In the genomic region with DNA sequence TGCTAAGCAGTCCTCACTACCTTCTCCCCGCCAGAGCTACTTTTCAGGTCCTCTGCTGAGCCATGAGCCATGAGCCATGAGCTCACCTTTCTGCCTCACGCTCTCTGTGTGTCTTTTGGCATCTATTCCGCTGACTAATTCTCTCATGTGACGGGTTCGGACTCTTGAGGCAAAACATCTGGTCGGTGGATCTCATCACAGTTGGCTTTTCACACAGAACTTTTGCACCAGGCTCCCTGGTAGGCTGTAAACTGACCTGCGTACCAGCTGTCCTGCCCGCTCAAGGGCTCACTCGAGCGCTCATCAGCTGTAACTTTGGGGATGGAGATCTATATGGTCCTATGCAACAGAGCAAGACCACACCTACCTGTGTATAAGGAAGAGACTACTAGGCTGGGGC, we compare ENCODE assay signal across 9 mouse cellular contexts. TPM values are rescaled to one million over a fixed set of nuclear protein-coding genes. Genes with fewer than 3 reads are reported as not detected.
DNase-seq lines count a peak whose midpoint lies in the region; ATAC-seq lines count a peak whose summit lies in the region.
"Had no signal": no experiment of that assay in that cellular context is flagged by ENCODE, and none has a peak within 500 bp of the region (broad histone marks: within the 10 kb centered on the region; RNA-seq: fewer than 3 reads in every experiment).

No protein-coding gene starts in this region.

- H3K36me3 ChIP-seq in heart, embryonic 14.5 days (ENCODE audit: control insufficient read depth, insufficient read depth, low read length) = no peaks in the 10 kb centered on the region
- no peaks in the 10 kb centered on the region for H3K36me3 ChIP-seq in liver, embryonic 11.5 days (ENCODE audit: control insufficient read depth, insufficient read depth, low read length)

- H3K4me1 ChIP-seq in heart, embryonic 14.5 days (ENCODE audit: control insufficient read depth in 2 of 2, insufficient read depth in 2 of 2, low read length in 2 of 2) = peaks cover 11 to 28% of the 10 kb centered on the region in 2 experiments
- no peaks in the 10 kb centered on the region; the same call in none of the 2 replicates for H3K4me1 ChIP-seq in liver, embryonic 11.5 days (replicated peaks; ENCODE audit: control insufficient read depth, insufficient read depth, low read length)
- H3K4me1 ChIP-seq: megakaryocyte, embryonic 14.5 days had no signal

- peak; percentile 56; the same call in 1 of the 2 replicates for ATAC-seq in heart, embryonic 14.5 days (ENCODE audit: insufficient number of reproducible peaks, insufficient read depth, low FRiP score, low read depth)
- ATAC-seq in frontal cortex, adult (ENCODE audit: low TSS enrichment) = no peak
- ATAC-seq in megakaryocyte, adult 5-6 weeks (ENCODE audit: poor library complexity, severe bottlenecking) = no peak
- ATAC-seq in liver, embryonic 11.5 days (replicated peaks; ENCODE audit: low FRiP score) = no peak

- peak overlapping the region; percentile 33 to 46; a peak in 1 of 4 replicates for H3K27ac ChIP-seq in heart, embryonic 14.5 days (replicated peaks in 1 of 2; ENCODE audit: control insufficient read depth in 1 of 2, insufficient read depth in 1 of 2, low read depth in 2 of 2, low read length in 2 of 2)
- no peak overlapping the region for H3K27ac ChIP-seq in liver, embryonic 11.5 days (ENCODE audit: low read depth, low read length)

- DNase-seq in urinary bladder, postnatal 36 days (ENCODE audit: low spot score in 2 of 2) = peak; percentile 65 to 66
- DNase-seq in urinary bladder, adult 2 months (ENCODE audit: low spot score) = no peak
- peak; percentile 57 to 71 for DNase-seq in kidney, postnatal 4 days
- no peak for DNase-seq in urinary bladder, postnatal 25 days (ENCODE audit: low spot score)
- no peak for DNase-seq in liver, embryonic 11.5 days (ENCODE audit: low spot score)

- H3K4me3 ChIP-seq in heart, embryonic 14.5 days (ENCODE audit: control insufficient read depth in 1 of 2, insufficient read depth in 1 of 2, low read depth in 1 of 2, low read length in 2 of 2) = no peak overlapping the region
- H3K4me3 ChIP-seq in liver, embryonic 11.5 days (ENCODE audit: low read depth, low read length) = no peak overlapping the region
- H3K4me3 ChIP-seq: megakaryocyte, embryonic 14.5 days had no signal

- no peaks in the 10 kb centered on the region for H3K27me3 ChIP-seq in heart, embryonic 14.5 days (ENCODE audit: control insufficient read depth, insufficient read depth, low read length)
- H3K27me3 ChIP-seq in liver, embryonic 11.5 days (replicated peaks; ENCODE audit: control insufficient read depth, insufficient read depth, low read length) = no peaks in the 10 kb centered on the region

- 46% methylated on average over 10 of the region's 10 CpGs for WGBS in heart, embryonic 14.5 days
- WGBS in liver, embryonic 11.5 days = 49% methylated on average over 10 of the region's 10 CpGs

- peak overlapping the region; percentile 39 for H3K4me2 ChIP-seq in heart, embryonic 14.5 days (ENCODE audit: low read length)
- no peak overlapping the region; the same call in 1 of the 2 replicates for H3K4me2 ChIP-seq in liver, embryonic 11.5 days

- no peak overlapping the region for H3K9ac ChIP-seq in heart, embryonic 14.5 days (ENCODE audit: low read length)
- H3K9ac ChIP-seq in liver, embryonic 11.5 days (ENCODE audit: low read depth, low read length) = no peak overlapping the region

- no peaks in the 10 kb centered on the region for H3K9me3 ChIP-seq in heart, embryonic 14.5 days (ENCODE audit: control insufficient read depth, low read length)
- H3K9me3 ChIP-seq in liver, embryonic 11.5 days (ENCODE audit: control insufficient read depth, low read length) = no peaks in the 10 kb centered on the region
- H3K9me3 ChIP-seq: megakaryocyte, embryonic 14.5 days had no signal

RNA-seq across cellular contexts. Expression of a gene that starts 26.9 kb away (rescaled TPM):
- 58.0 and 68.6 TPM in 2 replicates for polyA plus RNA-seq in urinary bladder, adult 2 months (2012; rRNA removed)
- 151 and 159 TPM in 2 replicates for polyA plus RNA-seq in heart, embryonic 14.5 days (2014; fragmentation: Nextera tagmentation; extraction: Ambion mirVana)
- total RNA-seq in megakaryocyte, adult 5-6 weeks (2015) = 46.3 and 52.5 TPM in 2 replicates
- total RNA-seq in megakaryocyte, adult 5-6 weeks (2017) = 57.8 and 60.2 TPM in 2 replicates
- polyA plus RNA-seq in liver, embryonic 11.5 days (2014; fragmentation: Nextera tagmentation; extraction: Ambion mirVana) = 180 and 196 TPM in 2 replicates

Comparison
In these comparisons a context has a peak if more than half of its experiments do, and no peak if none do; other contexts are left out.
1. DNase-seq: peak in urinary bladder, postnatal 36 days (2 of 2) and kidney, postnatal 4 days (2 of 2); none in urinary bladder, adult 2 months (single experiment), urinary bladder, postnatal 25 days (single experiment) and liver, embryonic 11.5 days (single experiment).